Mouse (Mus musculus) erythroid progenitor cell, adult 5-6 weeks (primary cell): ENCODE measurements around the gene Agbl3. TPM values are rescaled to one million over a fixed set of nuclear protein-coding genes. Genes with fewer than 3 reads are reported as not detected.

ENCODE experiments used
- ATAC-seq: replicated peaks from 2 replicates; pipeline ENCODE4 v1.8.0; 2016; ENCODE audit warnings: moderate number of reproducible peaks, mild to moderate bottlenecking, moderate TSS enrichment, inconsistent platforms; ENCODE audit not compliant: poor library complexity, low FRiP score, severe bottlenecking
- total RNA-seq, 2 experiments: library from RNA; stranded (forward) in 1 of 2; stranded (reverse) in 1 of 2; fragments of 150-400 nt in 1 of 2; fragments of 186-747, 209-891 nt in 1 of 2; gene quantifications; 2 replicates each; pipeline versions ENCODE4 v1.2.3 to v1.2.4; 2015 to 2017; ENCODE audit warnings: low replicate concordance in 2 of 2

Agbl3 gene
- total RNA-seq, 2 experiments from 2014 or later: 4.2 TPM; not detected in 1

- ATAC-seq: peak; percentile 2; the same call in 1 of the 2 replicates
These were observed 684 bp downstream of the Agbl3 start for GRCm38 (mm10) chr6:34780943-34781289.

DNA sequence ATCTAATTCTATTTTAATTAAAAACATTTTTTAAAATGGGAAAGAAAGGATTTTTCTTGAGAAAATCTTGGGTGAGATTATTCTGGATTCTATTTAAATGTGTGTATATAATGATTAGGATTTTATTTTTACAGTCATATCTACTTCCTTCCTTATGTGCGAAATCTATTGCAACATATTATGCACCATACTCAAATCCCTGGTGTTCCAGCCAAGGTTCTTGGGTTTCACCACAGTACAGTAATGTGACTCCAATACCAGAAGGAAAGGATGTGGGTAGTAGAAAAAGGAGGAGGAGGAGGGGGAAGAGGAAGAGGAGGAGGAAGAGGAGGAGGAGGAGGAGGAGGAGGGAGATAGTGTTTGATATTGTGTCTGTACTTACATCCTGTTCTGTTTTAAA is 2.3 kb downstream of the Agbl3 start:
- no peak for ATAC-seq

DNA sequence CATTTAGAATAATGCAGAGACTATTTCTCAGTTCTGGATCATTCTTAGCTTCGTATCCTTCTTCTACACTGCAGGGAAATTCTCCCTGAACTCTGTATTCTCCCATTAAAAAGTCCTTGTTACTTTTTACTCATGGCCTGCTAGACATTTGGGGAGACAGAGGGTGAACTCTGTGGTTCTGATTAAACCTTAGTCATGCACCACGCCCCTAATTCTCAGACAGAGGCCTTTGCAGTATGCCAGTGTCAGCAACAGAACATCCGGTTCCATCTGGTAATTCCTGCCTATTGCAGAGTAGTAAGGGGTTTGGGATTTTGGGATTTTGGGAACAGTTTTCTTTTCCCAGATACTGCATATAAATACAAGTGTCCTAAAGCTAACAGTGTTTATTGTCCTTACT is 16.6 kb downstream of the Agbl3 start:
- no peak for ATAC-seq

- ATAC-seq: no peak
These were observed 17.7 kb downstream of the Agbl3 start for GRCm38 (mm10) chr6:34797887-34798286.

GRCm38 (mm10) chr6:34805582-34805981 is 25.4 kb downstream of the Agbl3 start:
- ATAC-seq: no peak

DNA sequence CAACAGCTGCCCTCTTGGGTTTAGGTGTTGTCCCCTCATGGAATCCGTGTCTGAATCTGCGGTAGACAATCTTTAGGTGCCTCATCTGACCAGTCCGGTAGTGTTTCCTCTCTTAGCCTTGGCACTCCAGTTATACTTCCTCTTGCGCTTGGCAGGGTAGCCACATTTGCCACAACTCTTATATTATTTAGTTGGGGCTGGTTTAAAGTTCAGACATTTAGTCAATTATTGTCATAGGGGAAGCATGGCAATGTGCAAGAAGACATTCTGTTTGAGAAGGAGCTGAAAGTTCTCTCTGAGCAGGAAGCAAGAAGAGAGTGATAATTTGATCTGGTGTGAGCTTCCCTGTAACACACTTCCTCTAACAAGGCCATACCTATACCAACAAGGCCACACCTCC is 30.4 kb downstream of the Agbl3 start:
- no peak for ATAC-seq

- ATAC-seq: no peak
These were observed 44.2 kb downstream of the Agbl3 start for GRCm38 (mm10) chr6:34824406-34824805.

DNA sequence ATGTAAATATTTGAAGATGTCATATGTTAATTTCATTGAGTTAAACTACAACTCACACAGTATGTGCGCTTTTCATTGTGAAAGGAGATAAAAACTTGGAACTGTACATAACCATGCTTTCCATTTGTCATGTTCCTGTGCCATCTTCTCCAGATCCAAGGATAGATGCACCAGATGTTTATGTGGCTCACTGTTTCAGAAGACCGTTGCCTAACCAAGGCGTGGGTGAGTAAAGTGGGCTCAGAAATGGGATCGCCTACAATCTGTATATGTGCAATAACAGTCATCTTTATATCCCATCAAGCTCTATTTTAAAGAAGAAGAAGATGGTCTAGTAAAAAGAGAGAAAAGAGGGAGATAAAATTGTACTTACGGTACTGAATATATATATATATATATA is 52.1 kb downstream of the Agbl3 start:
- ATAC-seq: no peak

DNA sequence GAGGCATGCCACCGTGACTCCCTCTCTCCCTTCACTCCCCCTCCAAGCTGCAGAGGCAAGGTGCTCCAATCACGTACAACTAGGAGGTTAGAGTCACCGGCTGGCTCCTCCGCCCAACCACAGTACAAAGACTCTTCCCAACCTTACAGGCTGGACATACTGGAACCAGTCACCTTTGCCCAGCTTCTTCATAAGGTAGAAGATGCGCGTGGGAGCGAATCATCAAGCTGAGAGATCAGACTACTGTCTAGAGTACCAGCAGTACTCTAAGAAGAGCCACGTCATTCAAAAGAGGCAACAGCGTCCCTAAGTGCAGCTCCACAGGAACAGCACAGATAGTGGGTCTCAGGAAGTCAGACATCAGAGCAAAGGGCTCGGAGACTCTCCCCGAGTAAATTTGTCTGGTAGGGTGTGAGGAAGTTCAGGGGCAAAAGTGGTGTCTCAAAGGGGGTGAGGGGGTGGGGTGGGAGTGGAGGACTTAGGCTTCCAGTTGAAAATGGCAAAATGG is 81.4 kb downstream of the Agbl3 start:
- ATAC-seq: 0 out of 2 replicates have a peak, but pooled peaks have one; percentile 39

GRCm38 (mm10) chr6:34862381-34862780 is 82.1 kb downstream of the Agbl3 start:
- ATAC-seq: peak; percentile 76

DNA sequence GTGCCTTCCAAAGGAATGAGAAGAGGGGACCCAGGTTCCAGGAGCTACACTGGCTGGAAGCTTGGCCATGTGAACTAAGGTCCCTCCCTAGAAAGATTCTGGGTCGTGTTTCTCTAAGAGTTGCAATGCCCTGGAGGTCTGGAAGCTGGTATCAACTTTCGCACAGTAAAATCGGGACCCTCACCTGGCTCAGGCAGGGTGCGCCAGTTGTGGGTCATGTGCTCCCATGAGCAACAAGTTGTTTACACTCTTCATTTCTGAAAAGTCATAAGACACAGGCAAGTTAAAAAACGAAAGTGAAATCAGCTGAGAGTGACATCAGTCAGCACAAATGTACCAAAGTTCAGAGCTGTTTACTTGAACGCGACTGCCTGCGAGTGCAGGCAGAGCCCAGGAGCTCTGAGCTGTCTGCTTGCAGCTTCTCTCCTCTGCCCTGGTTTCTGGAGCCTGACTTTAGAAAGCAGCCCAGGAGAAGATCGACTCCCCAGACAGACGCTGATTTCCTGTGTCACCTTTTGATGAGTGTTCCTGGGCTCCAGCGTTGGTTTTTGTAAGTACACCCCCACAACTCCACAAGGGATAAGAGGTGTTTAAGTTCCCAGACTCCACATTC is 82.7 kb downstream of the Agbl3 start, which contains the start of gene Tmem140:
Gene Tmem140 (plus strand): TSS at position 356 of the 613 bp plus-strand sequence.
- ATAC-seq: peak; percentile 74

GRCm38 (mm10) chr6:34863786-34864514 is 83.7 kb downstream of the Agbl3 start:
- no peak for ATAC-seq

GRCm38 (mm10) chr6:34865213-34865612 is 85.0 kb downstream of the Agbl3 start:
- no peak for ATAC-seq

GRCm38 (mm10) chr6:34865711-34866593 is 85.7 kb downstream of the Agbl3 start:
- no peak for ATAC-seq

DNA sequence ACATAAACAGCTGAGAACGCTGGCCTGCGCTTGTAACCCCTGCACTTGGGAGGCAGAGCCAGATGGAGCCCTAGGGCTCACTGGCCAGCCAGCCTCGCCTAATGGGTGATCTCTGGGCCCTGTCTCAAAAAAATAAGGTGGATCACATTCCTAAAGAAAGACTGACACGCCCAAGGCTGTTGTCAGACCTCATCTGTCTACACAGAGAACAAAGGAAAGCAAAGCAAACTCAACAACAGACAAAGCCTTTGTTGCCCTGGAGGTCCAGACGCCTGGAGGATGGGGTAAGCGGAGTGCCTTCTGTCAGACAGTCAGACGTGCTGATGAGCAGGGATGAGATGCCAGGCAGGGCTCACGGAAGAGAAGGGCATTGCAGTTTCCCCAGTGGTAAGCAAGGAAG is 86.6 kb downstream of the Agbl3 start:
- ATAC-seq: no peak

DNA sequence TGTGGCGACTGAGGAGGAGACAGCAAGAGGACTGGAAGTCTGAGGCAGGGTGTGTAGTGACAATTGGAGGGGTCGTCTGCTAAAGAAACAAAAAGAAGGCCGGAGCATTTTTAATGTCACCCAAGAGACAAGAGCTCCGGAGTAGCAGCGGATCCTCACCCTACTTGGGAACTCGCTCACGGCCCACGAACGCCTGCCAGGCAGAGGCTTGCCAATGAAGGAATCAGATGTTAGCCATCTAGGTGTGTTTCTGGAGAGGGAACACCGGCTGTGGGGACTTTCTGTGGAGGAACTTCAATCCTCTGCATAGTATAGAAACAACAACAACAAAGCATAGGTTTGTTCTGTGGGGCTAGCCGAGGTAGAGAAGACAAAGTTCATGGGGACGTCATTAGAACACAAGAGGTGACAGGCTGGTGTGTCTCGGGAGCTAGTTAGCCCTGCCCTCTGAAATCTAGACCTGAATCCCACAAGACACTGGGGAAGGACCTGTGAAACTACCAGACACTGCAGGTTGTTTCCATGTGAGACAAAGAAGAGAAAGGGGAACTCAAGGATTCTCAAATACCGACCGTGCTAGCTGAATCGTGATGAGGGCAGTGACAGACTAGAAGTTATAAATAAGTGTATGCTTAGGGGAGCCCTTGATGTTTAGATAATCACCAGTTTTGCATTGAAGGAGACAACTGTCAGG is 87.2 kb downstream of the Agbl3 start:
- ATAC-seq: no peak

DNA sequence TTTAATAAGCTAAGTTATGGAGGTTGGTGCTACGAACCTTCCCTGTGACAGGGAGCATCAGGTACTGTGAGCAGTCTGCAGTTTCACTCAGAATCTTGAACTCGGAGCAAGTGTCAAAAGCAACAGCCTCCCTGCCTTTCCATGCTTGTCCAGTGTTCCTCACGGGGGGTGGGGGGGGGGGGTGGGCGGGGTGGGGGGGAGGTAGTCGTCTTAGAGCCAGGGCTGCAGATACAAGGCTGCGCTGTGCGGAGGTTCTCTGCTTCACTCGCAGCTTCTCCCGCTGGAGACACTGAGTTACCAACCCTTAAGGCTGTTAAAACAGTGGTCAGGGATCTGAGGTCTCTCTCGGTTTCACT is 87.7 kb downstream of the Agbl3 start:
- ATAC-seq: no peak

DNA sequence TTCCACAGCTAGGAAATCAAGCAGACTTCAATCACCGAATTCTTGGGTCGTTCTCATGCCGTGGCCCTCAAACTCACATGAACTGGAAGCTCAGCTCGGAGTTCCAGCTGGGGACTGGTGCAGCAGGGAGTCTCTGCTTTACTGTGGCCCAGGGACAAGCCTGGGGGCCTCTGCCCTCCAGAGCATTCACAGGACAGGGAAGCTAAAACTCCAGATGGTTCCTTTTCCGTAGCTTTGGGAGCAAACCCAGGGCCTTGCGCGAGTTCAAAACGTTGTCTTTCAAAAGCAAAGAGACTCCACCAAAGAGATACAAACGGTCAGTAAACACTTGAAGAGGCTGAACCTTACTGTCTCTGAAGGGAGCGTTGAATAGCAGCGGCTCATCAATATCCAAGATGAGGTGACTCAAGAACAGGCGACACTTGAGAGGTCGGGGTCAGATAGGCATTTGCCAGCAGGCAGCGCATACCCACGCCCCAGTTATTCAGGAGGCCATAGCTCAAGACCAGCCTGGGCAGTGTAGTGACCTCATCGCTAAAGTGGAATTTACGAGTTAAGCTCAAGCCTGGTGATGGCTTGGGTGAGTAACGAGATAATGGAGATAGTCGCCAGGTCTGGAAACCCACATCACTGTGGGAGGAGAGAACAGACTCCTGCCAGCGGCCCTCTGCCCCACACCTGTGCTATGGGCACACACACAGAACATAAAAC is 88.4 kb downstream of the Agbl3 start:
- ATAC-seq: 0 out of 2 replicates have a peak, but pooled peaks have one; percentile 12

GRCm38 (mm10) chr6:34869225-34869915 is 89.1 kb downstream of the Agbl3 start:
- peak; percentile 71 for ATAC-seq
